Mouse (Mus musculus) erythroblast, embryonic 14.5 days (primary cell): Measurements from ENCODE around the gene Farp1. TPM values are rescaled to one million over a fixed set of nuclear protein-coding genes. Genes with fewer than 3 reads are reported as not detected.
"Not testable (repeated sequence)": the region's sequence is repeated elsewhere in the genome, so short reads cannot be mapped to it uniquely, and the experiment has no call there.

Experiments
- H3K27me3 ChIP-seq: 2 replicates; pipeline ENCODE4 v1.6.1; 2012; ENCODE audit warnings: inconsistent platforms; ENCODE audit not compliant: control insufficient read depth
- H3K36me3 ChIP-seq: 2 replicates; pipeline ENCODE4 v1.6.1; 2012; ENCODE audit warnings: mild to moderate bottlenecking, inconsistent platforms; ENCODE audit not compliant: control insufficient read depth
- H3K4me1 ChIP-seq: 2 replicates; pipeline ENCODE4 v1.6.1; 2012; ENCODE audit warnings: inconsistent platforms; ENCODE audit not compliant: control insufficient read depth
- H3K4me3 ChIP-seq: replicated peaks from 2 replicates; pipeline ENCODE3; 2012; ENCODE audit warnings: moderate library complexity, mild to moderate bottlenecking, inconsistent platforms
- H3K9me3 ChIP-seq: 2 replicates; pipeline ENCODE4 v1.6.1; 2012; ENCODE audit warnings: low read length, inconsistent platforms, mixed read lengths; ENCODE audit not compliant: control insufficient read depth
- GATA1 ChIP-seq: IDR thresholded peaks from 2 replicates; pipeline ENCODE4 v1.6.1; 2012; ENCODE audit warnings: low read length, inconsistent platforms, mixed read lengths
- TAL1 ChIP-seq: IDR thresholded peaks from 3 replicates; pipeline ENCODE4 v1.6.1; 2012; ENCODE audit warnings: low read length, inconsistent platforms, mixed read lengths
- polyA plus RNA-seq: library from polyadenylated mRNA; stranded (reverse); fragments of >175 nt; gene quantifications from 2 replicates; pipeline ENCODE4 v1.2.3, GENCODE M21; 2012

Farp1 gene
- polyA plus RNA-seq, 1 experiment: not detected

- no peaks in the 10 kb centered on the region for H3K9me3 ChIP-seq
- no peak for TF ChIP-seq TAL1
- H3K4me1 ChIP-seq: peaks cover 13% of the 10 kb centered on the region
- no peak overlapping the region for H3K4me3 ChIP-seq
- no peaks in the 10 kb centered on the region for H3K27me3 ChIP-seq
- no peaks in the 10 kb centered on the region for H3K36me3 ChIP-seq
Observed at GRCm38 (mm10) chr14:121122852-121123251, 87.9 kb downstream of the Farp1 start.

GRCm38 (mm10) chr14:121124409-121125010 lies 89.5 kb downstream of the Farp1 start:
- H3K36me3 ChIP-seq: no peaks in the 10 kb centered on the region
- no peak for TF ChIP-seq GATA1
- TF ChIP-seq TAL1: no peak
- H3K27me3 ChIP-seq: no peaks in the 10 kb centered on the region
- H3K9me3 ChIP-seq: no peaks in the 10 kb centered on the region
- H3K4me1 ChIP-seq: peaks cover 13% of the 10 kb centered on the region
- no peak overlapping the region for H3K4me3 ChIP-seq

GRCm38 (mm10) chr14:121125651-121126050 lies 90.7 kb downstream of the Farp1 start:
- Histone ChIP-seq H3K36me3 (no peaks in the 10 kb centered on the region), H3K4me1 (peaks cover 14% of the 10 kb centered on the region), H3K9me3 (no peaks in the 10 kb centered on the region), H3K4me3 (no peak overlapping the region), H3K27me3 (no peaks in the 10 kb centered on the region)
- TF ChIP-seq GATA1 (no peak), TAL1 (no peak)

- no peaks in the 10 kb centered on the region for H3K9me3 ChIP-seq
- H3K36me3 ChIP-seq: no peaks in the 10 kb centered on the region
- H3K4me1 ChIP-seq: peaks cover 16% of the 10 kb centered on the region
- no peak overlapping the region for H3K4me3 ChIP-seq
- H3K27me3 ChIP-seq: no peaks in the 10 kb centered on the region
- TF ChIP-seq GATA1 (no peak), TAL1 (no peak)
Observed at GRCm38 (mm10) chr14:121126291-121126690, 91.3 kb downstream of the Farp1 start.

GRCm38 (mm10) chr14:121128858-121129800 lies 94.1 kb downstream of the Farp1 start:
- no peaks in the 10 kb centered on the region for H3K9me3 ChIP-seq
- TF ChIP-seq TAL1 (no peak), GATA1 (no peak)
- no peak overlapping the region for H3K4me3 ChIP-seq
- H3K36me3 ChIP-seq: no peaks in the 10 kb centered on the region
- peaks cover 18% of the 10 kb centered on the region for H3K4me1 ChIP-seq
- no peaks in the 10 kb centered on the region for H3K27me3 ChIP-seq

- not testable (repeated sequence) for H3K4me3 ChIP-seq, H3K36me3 ChIP-seq, H3K9me3 ChIP-seq, H3K27me3 ChIP-seq
- H3K4me1 ChIP-seq: peaks cover 10% of the 10 kb centered on the region
Observed at GRCm38 (mm10) chr14:121130351-121130750, 95.4 kb downstream of the Farp1 start.

GRCm38 (mm10) chr14:121134414-121134813 lies 99.4 kb downstream of the Farp1 start:
- Histone ChIP-seq H3K36me3 (no peaks in the 10 kb centered on the region), H3K9me3 (no peaks in the 10 kb centered on the region), H3K27me3 (no peaks in the 10 kb centered on the region), H3K4me3 (no peak overlapping the region), H3K4me1 (peaks cover 8% of the 10 kb centered on the region)
- TF ChIP-seq TAL1: no peak
- no peak for TF ChIP-seq GATA1

GRCm38 (mm10) chr14:121143831-121144455 lies 108.9 kb downstream of the Farp1 start:
- Histone ChIP-seq H3K27me3 (no peaks in the 10 kb centered on the region), H3K36me3 (no peaks in the 10 kb centered on the region), H3K4me3 (no peak overlapping the region), H3K9me3 (no peaks in the 10 kb centered on the region), H3K4me1 (no peaks in the 10 kb centered on the region; the same call in 1 of the 2 replicates)
- TF ChIP-seq TAL1: no peak
- TF ChIP-seq GATA1: no peak

GRCm38 (mm10) chr14:121144496-121144895 lies 109.5 kb downstream of the Farp1 start:
- Histone ChIP-seq H3K4me1 (no peaks in the 10 kb centered on the region; the same call in 1 of the 2 replicates), H3K36me3 (no peaks in the 10 kb centered on the region), H3K4me3 (no peak overlapping the region), H3K27me3 (no peaks in the 10 kb centered on the region), H3K9me3 (no peaks in the 10 kb centered on the region)
- TF ChIP-seq GATA1: no peak
- TF ChIP-seq TAL1: no peak
